ENCODE assay signal across 8 mouse cellular contexts in the genomic region with DNA sequence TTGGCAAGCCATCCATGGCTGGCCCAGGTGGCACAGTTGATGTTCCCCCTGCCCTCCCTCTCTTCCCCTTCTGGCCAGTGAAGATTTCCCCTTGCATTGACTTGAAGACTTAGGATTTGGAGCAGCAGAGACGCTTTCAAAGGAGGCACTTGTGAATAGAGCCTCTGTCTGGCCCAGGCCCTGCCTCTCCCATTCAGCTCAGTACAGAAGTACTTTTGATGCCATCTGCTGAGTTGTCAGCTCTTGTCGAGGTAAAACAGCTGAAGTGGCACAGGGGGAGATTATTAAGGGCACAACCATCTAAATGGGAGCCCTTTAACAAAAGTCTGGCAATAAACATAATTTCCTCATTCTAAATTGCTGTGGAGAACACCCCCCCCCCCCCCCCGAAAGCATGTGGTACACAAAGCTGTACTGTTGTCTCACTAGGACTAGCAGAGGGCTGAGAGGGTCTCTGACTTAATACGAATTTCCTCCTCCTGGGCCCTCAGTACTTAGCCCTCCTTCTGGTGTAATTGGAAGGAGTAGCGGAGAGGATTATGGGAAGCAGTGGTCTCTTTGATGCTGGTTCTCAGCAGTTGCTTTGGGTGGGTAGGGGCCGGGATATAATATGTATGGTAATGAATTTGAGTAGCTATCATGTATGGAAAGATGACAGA. TPM values are rescaled to one million over a fixed set of nuclear protein-coding genes. Genes with fewer than 3 reads are reported as not detected.
DNase-seq lines count a peak whose midpoint lies in the region; ATAC-seq and TF ChIP-seq lines count a peak whose summit lies in the region.

No protein-coding gene starts in this region.

- H3K9me3 ChIP-seq in heart, embryonic 15.5 days (replicated peaks) = no peaks in the 10 kb centered on the region
- H3K9me3 ChIP-seq in hindbrain, embryonic 14.5 days (ENCODE audit: control insufficient read depth, low read length) = no peaks in the 10 kb centered on the region
- no peaks in the 10 kb centered on the region for H3K9me3 ChIP-seq in midbrain, embryonic 15.5 days

- H3K4me2 ChIP-seq in heart, embryonic 15.5 days = no peak overlapping the region
- H3K4me2 ChIP-seq in hindbrain, embryonic 14.5 days (replicated peaks) = 0 out of 2 replicates have a peak overlapping the region, but pooled peaks have one; percentile 15
- H3K4me2 ChIP-seq in midbrain, embryonic 15.5 days = no peak overlapping the region

- no peak overlapping the region for H3K9ac ChIP-seq in heart, embryonic 15.5 days
- no peak overlapping the region for H3K9ac ChIP-seq in heart, adult 2 months (ENCODE audit: low read depth, low read length)
- H3K9ac ChIP-seq in hindbrain, embryonic 14.5 days = no peak overlapping the region
- H3K9ac ChIP-seq in midbrain, embryonic 15.5 days = no peak overlapping the region

- no peaks in the 10 kb centered on the region for H3K36me3 ChIP-seq in heart, embryonic 15.5 days
- H3K36me3 ChIP-seq in heart, adult 2 months (ENCODE audit: control insufficient read depth, insufficient read depth, low read length) = peaks cover 27% of the 10 kb centered on the region
- no peaks in the 10 kb centered on the region for H3K36me3 ChIP-seq in hindbrain, embryonic 14.5 days (replicated peaks; ENCODE audit: control insufficient read depth, insufficient read depth)
- no peaks in the 10 kb centered on the region for H3K36me3 ChIP-seq in midbrain, embryonic 15.5 days (replicated peaks)

- no peak overlapping the region for H3K4me3 ChIP-seq in heart, embryonic 15.5 days
- no peak overlapping the region for H3K4me3 ChIP-seq in heart, adult 2 months
- no peak overlapping the region for H3K4me3 ChIP-seq in hindbrain, embryonic 14.5 days (replicated peaks; ENCODE audit: low read length)
- no peak overlapping the region for H3K4me3 ChIP-seq in midbrain, embryonic 15.5 days

- WGBS in heart, embryonic 15.5 days = 57% methylated on average over 6 of the region's 6 CpGs
- WGBS in heart, adult 2 months = 62% methylated on average over 6 of the region's 6 CpGs
- WGBS in hindbrain, embryonic 14.5 days = 30% methylated on average over 6 of the region's 6 CpGs
- WGBS in midbrain, embryonic 15.5 days = 7% methylated on average over 6 of the region's 6 CpGs

- intact Hi-C loops in heart, adult 2 months (cut with DNase I) = no loop called here

- no peak for ATAC-seq in heart, embryonic 15.5 days (replicated peaks; ENCODE audit: insufficient number of reproducible peaks, insufficient read depth, low FRiP score, low read depth)
- peak; percentile 77 for ATAC-seq in hindbrain, embryonic 14.5 days (ENCODE audit: low FRiP score)
- peak; percentile 75 for ATAC-seq in midbrain, embryonic 15.5 days (replicated peaks)

- H3K79me2 ChIP-seq in heart, adult 2 months (replicated peaks; ENCODE audit: control insufficient read depth, insufficient read depth, low read length) = peaks cover 16% of the 10 kb centered on the region

- no peaks in the 10 kb centered on the region for H3K27me3 ChIP-seq in heart, embryonic 15.5 days
- no peaks in the 10 kb centered on the region for H3K27me3 ChIP-seq in heart, adult 2 months (ENCODE audit: control insufficient read depth, insufficient read depth, low read length)
- H3K27me3 ChIP-seq in hindbrain, embryonic 14.5 days (ENCODE audit: control insufficient read depth, insufficient read depth, low read length) = no peaks in the 10 kb centered on the region
- H3K27me3 ChIP-seq in midbrain, embryonic 15.5 days (replicated peaks) = no peaks in the 10 kb centered on the region

- 0 out of 2 replicates have a peak overlapping the region, but pooled peaks have one; percentile 12 for H3K27ac ChIP-seq in heart, embryonic 15.5 days
- H3K27ac ChIP-seq in heart, adult 2 months = no peak overlapping the region
- H3K27ac ChIP-seq in hindbrain, embryonic 14.5 days = peak overlapping the region; percentile 73
- peak overlapping the region; percentile 77 for H3K27ac ChIP-seq in midbrain, embryonic 15.5 days

- no peak for TF ChIP-seq POLR2A in heart, adult 2 months (IDR thresholded peaks at IDR 0.05; ENCODE audit: insufficient read depth, low read depth, low read length)

- no peak for TF ChIP-seq CTCF in heart, adult 2 months (IDR thresholded peaks at IDR 0.05)

- TF ChIP-seq EP300 in heart, adult 2 months (IDR thresholded peaks at IDR 0.05; ENCODE audit: insufficient read depth, low read depth, low read length) = no peak

- no peak for DNase-seq in heart, adult 2 months
- DNase-seq in embryo, embryonic 10.5 days (ENCODE audit: low spot score) = peak; percentile 50
- no peak for DNase-seq in hindbrain, embryonic 14.5 days (ENCODE audit: low spot score)
- DNase-seq in kidney, postnatal 4 days = no peak
- DNase-seq in spleen, postnatal 10 days (ENCODE audit: low spot score in 2 of 2) = no peak
- no peak for DNase-seq in liver

- H3K4me1 ChIP-seq in heart, embryonic 15.5 days (replicated peaks) = peaks cover 88% of the 10 kb centered on the region
- peaks cover 42% of the 10 kb centered on the region for H3K4me1 ChIP-seq in heart, adult 2 months (ENCODE audit: control insufficient read depth, insufficient read depth, low read length)
- H3K4me1 ChIP-seq in hindbrain, embryonic 14.5 days (replicated peaks; ENCODE audit: control insufficient read depth, insufficient read depth, low read length) = peaks cover 86% of the 10 kb centered on the region
- peaks cover 92% of the 10 kb centered on the region for H3K4me1 ChIP-seq in midbrain, embryonic 15.5 days

RNA-seq across cellular contexts. Expression of a gene that starts 47.1 kb away (rescaled TPM):
- polyA plus RNA-seq in heart, embryonic 15.5 days (2015; fragmentation: Nextera tagmentation; extraction: Ambion mirVana) = 22.9 and 24.8 TPM in 2 replicates
- 100 to 1,000 TPM; 129 to 134 TPM for total RNA-seq in heart, adult 2 months (2021)
- polyA plus RNA-seq in heart, adult 2 months (2012; rRNA removed) = 85.2 and 133 TPM in 2 replicates
- polyA plus RNA-seq in hindbrain, embryonic 14.5 days (2014; fragmentation: Nextera tagmentation; extraction: Ambion mirVana) = 46.5 and 51.2 TPM in 2 replicates
- 46.5 and 55.2 TPM in 2 replicates for polyA plus RNA-seq in midbrain, embryonic 15.5 days (2015; fragmentation: Nextera tagmentation; extraction: Ambion mirVana)
